Mouse (Mus musculus) monocyte, adult 5-6 weeks (primary cell): Measurements from ENCODE around the gene Fam83b. TPM values are rescaled to one million over a fixed set of nuclear protein-coding genes. Genes with fewer than 3 reads are reported as not detected.

ENCODE experiments used
- ATAC-seq: fragments of 153-309, 156-312 bp; replicated peaks from 2 replicates; pipeline ENCODE4 v1.8.0; 2017; ENCODE audit warnings: mild to moderate bottlenecking; ENCODE audit not compliant: low TSS enrichment, insufficient number of reproducible peaks, severe bottlenecking, poor library complexity, low FRiP score
- total RNA-seq: library from RNA; stranded (forward); fragments of 200-1000, 200-491, 200-594 nt; gene quantifications from 3 replicates; pipeline ENCODE4 v1.2.3, GENCODE M21; 2017

Fam83b gene
- total RNA-seq, 1 experiment from 2014 or later, result not detected

DNA sequence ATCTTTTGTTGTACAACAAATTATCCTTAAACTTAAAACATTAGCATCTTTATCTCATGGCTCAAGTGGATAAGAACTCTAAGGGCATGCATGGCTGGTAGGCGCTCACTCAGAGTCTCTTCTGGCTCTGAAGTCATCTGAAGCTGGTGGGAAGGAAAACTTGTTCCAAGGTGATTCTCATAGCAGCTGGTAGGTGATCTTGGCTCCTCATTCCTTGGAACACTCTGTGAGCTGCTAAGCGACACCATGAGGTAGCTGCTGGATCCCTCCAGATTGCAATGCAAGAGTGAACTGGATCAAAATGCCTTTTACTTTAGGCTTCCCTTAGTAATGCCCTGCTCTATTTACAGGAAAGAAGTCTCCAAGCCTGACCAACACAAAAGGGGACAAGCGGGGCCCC, 34.5 kb downstream of the Fam83b start:
- ATAC-seq, result no peak

DNA sequence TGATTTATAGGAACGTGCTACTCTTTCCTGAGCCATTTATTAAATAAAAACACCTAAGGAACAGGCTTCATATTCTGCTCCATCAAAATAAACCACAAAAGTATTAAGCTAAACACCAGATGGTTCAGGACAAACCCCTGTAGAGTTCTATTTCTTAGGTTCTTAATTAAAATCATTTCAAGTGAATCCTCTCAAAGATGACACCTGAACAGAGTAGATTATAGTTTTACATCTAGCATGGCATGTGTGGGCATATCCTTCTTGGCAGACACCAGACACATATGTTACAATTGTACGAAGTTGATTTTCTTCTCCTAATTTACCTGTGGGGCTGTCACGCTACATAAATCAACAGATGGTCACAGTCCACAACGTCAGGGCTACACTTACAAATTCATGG, 35.5 kb downstream of the Fam83b start:
- ATAC-seq, result no peak

DNA sequence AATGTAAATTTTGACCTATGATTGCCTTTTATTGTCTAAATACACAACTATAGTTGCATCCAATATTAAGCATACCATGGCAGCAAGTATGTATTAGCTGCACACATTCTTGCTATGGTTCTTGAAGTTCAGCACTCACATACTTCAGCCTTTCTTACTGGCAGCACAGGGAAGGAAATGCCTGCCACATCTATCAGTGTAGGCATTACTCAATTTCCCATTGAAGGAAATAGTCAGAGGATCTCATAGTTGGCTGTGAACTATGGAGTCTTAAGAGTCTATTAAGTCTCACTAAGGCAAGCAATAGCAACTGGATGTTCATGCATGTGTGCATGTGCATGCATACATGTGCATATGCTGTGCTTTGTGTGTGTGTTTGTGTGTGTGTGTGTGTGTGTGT, 41.3 kb downstream of the Fam83b start:
- no peak for ATAC-seq

DNA sequence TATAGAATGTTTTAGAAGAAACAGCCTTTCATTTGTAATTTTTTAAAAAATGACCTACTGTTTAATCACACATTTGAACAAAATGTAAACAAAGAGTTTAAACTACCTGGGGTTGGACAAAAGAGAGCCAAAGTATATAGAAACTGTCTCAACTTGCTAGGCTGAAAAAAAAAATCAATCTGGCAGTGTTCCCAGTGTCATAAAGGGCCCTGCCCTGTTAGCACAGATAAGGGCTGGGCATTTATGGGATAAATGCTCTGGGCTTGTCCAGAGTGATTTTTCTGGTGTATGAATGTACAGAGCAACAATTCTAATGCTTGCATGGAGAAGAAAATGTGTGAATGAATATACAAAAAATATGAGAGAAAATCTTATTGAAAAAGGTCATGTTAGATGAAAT, 43.8 kb downstream of the Fam83b start:
- ATAC-seq, result no peak

DNA sequence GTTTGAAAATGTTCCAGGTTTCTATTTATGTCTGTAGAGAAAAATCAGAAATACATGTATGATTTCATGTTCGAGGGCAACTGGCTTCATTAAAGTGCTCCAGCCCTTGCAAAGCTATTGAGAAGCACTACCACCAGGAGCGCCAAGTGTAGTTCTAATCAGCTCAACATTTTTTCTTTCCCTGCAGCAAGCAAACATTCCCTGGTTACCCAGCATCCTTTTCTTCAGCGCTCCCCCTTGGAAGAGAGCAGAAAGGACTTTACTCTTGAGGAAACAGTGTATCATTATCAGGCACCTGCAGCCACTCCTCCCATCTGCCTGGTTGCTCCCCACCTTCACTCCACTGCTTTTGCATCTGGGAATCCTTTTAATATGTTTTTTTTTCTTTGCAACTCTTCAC, 45.3 kb downstream of the Fam83b start:
- no peak for ATAC-seq

DNA sequence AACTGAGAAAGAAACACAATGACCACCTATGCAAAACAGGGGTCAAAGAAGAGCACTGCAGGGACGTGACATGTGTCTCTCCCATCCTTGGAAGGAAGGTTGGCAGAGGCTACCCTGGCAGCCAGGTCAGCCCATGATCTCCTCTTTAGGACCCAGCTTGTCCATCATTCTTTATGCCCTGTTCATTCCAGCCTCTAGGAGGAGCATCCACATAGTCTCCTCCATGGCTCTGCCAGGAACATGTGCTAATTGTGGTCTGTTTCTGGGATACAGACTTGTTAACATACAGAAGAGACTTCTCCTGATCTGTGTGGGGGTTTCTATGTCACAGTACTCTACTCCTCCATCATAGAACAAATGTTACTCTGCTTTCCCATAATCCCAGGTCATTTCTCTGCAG, 48.3 kb downstream of the Fam83b start:
- no peak for ATAC-seq

DNA sequence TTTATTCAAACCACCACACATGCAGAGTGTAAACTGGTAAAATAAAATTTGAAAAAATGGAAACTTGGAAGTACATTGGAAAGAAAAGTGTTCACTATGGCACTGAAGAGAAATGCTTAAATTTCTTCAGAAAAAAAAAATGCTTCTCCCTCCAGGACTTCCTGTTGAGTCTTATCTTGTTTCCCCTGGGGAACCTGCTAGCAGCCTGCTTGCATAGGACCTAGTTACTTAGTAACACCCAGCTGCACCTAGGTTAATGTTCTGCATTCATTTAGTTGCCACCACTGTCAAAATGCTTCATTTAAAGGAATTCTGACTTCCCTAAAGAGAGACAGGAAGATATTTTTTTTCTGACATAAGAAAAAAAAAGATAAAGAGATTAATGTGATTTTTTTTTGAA, 61.3 kb downstream of the Fam83b start:
- ATAC-seq, result no peak

DNA sequence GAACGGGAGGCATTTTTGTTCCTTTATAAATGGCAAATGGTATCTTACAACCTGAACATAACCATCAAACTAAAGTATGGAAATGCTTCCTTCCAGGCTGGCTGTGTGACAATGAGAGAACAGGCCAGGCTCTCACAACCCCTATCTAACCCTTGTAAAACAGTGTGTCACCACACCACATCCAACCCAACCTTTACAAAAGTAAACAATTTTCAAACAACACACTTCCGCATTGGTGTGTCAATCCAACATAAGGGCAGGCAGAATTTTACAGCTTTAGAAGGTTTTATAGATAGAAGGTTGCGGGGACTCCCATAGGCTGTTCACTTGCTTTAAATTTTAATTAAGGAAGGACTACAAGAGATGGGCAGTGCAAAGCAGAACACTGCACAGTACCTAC, 77.2 kb downstream of the Fam83b start:
- no peak for ATAC-seq

DNA sequence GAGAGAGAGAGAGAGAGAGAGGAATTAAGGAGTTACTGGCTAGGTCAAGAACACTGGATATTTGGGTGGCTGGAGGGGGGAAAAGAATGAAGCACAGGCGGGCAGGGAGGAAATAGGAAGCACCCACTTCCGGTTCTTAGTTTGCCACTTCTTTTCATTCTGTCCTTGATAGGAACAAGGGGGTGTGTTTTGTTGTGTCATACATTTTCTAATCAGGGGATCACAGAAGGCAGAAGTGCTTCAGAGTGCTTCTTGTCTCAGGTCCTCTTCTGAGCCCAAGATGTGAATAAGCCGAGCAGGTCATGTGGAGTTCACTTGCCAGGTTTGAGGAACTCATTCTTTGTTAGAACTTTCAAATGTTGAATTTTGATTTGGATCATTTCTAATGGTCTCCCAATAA, 86.8 kb downstream of the Fam83b start:
- ATAC-seq, result no peak

DNA sequence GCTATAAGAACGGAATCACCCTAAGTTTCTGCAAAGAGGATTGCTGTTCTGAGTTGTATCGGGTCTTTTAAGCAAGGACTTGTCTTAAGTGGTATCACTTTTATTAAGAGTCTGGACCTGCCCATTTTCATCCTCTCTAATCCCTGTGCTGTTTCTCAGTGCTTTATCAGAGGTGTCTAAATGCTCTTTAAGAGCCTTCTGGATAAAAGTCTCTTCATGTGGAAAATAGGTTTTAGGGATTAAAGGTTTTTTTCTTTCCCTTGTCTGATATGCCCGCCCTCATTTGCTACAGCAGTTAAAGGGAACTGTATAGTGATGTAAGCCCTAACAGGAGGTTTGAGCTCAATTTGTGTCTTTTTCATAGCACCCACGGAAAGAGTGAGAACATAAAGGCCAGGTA, 97.4 kb downstream of the Fam83b start:
- no peak for ATAC-seq

DNA sequence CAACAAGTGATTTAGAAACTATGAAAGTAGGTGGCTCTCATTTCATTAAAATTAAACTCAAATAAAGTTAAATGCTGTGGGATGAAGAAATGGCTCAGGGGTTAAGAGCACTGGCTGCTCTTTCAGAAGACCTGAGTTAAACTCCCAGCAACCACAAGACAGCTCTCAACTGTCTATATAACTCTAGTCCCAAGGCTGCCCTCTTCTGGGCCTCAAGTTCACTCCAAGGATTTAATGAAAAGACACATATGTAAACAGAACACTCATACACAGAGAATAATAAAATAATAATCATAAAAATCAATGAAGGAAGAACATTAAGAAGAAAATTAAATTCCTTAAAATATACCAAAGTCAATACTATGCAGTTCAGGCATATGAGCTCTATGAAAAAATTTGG, 105.4 kb downstream of the Fam83b start:
- ATAC-seq, result no peak

DNA sequence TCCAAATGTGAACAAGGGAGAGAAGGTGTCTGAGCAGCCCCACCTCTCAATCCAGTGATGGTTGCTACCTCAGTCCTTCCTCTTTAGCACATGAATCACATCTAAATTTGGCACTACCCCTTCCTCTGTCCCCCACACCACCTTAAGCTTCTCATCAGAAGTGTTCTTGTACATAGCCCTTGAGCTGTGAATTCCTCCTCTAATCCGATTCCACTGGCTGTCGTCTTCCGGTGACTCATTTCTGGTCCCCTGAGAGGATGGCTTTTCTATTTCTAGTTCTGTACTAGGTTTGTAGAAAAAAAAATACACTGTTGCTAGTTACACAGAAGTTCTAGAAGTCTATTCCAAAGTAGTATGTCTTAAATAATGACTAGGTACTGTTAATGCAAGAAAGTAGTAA, 111.2 kb downstream of the Fam83b start:
- no peak for ATAC-seq

Other genes starting within 250 kb of the Fam83b start
- gene Hcrtr2, start 243.3 kb downstream of the Fam83b start, total RNA-seq, result 0.11 to 0.87 TPM (median 0.48 TPM) in 3 replicates